Mouse (Mus musculus) ES-Bruce4 (cell line): ENCODE data around the gene Ammecr1. TPM values are rescaled to one million over a fixed set of nuclear protein-coding genes. Genes with fewer than 3 reads are reported as not detected.

ENCODE experiments used
- H3K27ac ChIP-seq: 2 replicates; pipeline ENCODE4 v1.5.1; 2012; ENCODE audit warnings: low read length, inconsistent platforms; ENCODE audit not compliant: insufficient read depth
- H3K27me3 ChIP-seq: 2 replicates; pipeline ENCODE4 v1.6.1; 2012; ENCODE audit warnings: mild to moderate bottlenecking, low read length, inconsistent platforms; ENCODE audit not compliant: control insufficient read depth, poor library complexity, insufficient read depth, severe bottlenecking
- H3K36me3 ChIP-seq: 2 replicates; pipeline ENCODE4 v1.6.1; 2012; ENCODE audit warnings: inconsistent platforms, mild to moderate bottlenecking, low read length, moderate library complexity; ENCODE audit not compliant: control insufficient read depth, poor library complexity, insufficient read depth, severe bottlenecking
- H3K4me1 ChIP-seq: one replicate; pipeline ENCODE4 v1.8.1; 2011; ENCODE audit warnings: low read length; ENCODE audit not compliant: control insufficient read depth, insufficient read depth
- H3K4me3 ChIP-seq: 2 replicates; pipeline ENCODE4 v1.5.1; 2011; ENCODE audit warnings: low read depth, mild to moderate bottlenecking, low read length
- H3K9ac ChIP-seq: 2 replicates; pipeline ENCODE4 v1.6.1; 2012; ENCODE audit warnings: low read depth, mild to moderate bottlenecking, inconsistent platforms; ENCODE audit not compliant: poor library complexity, severe bottlenecking
- H3K9me3 ChIP-seq: replicated peaks from 2 replicates; pipeline ENCODE4 v1.6.1; 2012; ENCODE audit warnings: mild to moderate bottlenecking, low read length, inconsistent platforms; ENCODE audit not compliant: control insufficient read depth, poor library complexity, insufficient read depth, severe bottlenecking
- CTCF ChIP-seq: IDR thresholded peaks from one replicate; pipeline ENCODE4 v1.8.1; 2011; ENCODE audit warnings: low read depth, low read length
- EP300 ChIP-seq: IDR thresholded peaks from 2 replicates; pipeline ENCODE4 v1.6.1; 2011; ENCODE audit warnings: low read depth, low read length; ENCODE audit not compliant: insufficient read depth
- POLR2A ChIP-seq: IDR thresholded peaks from one replicate; pipeline ENCODE4 v1.8.1; 2011; ENCODE audit warnings: low read length; ENCODE audit not compliant: insufficient read depth
- polyA plus RNA-seq: library from polyadenylated mRNA; stranded (reverse); fragments of >200 nt; gene quantifications from 2 replicates; pipeline ENCODE4 v1.2.4, GENCODE M21; 2011; ENCODE audit warnings: low read depth; ENCODE audit not compliant: missing spikeins, insufficient read depth, insufficient read length

Ammecr1 gene
- 16.2 and 16.4 TPM in 2 replicates for polyA plus RNA-seq

GRCm38 (mm10) chrX:142966008-142966966, at the start of gene Ammecr1:
TSS of gene Ammecr1 (minus strand) at chrX:142966728.
- Histone ChIP-seq H3K9ac (peak within 1 kb of the TSS; percentile 94), H3K36me3 (no peaks in the 10 kb centered on the region), H3K4me3 (peak within 1 kb of the TSS; percentile 93), H3K9me3 (no peaks in the 10 kb centered on the region), H3K27me3 (no peaks in the 10 kb centered on the region), H3K27ac (no peak within 1 kb of the TSS), H3K4me1 (no peaks in the 10 kb centered on the region)
- no peak for TF ChIP-seq EP300
- TF ChIP-seq POLR2A = no peak
- no peak for TF ChIP-seq CTCF

GRCm38 (mm10) chrX:143014118-143014517, 47.6 kb upstream of the Ammecr1 start:
- Histone ChIP-seq H3K27me3 (no peaks in the 10 kb centered on the region), H3K27ac (no peak overlapping the region), H3K9me3 (no peaks in the 10 kb centered on the region), H3K4me1 (no peaks in the 10 kb centered on the region), H3K4me3 (no peak overlapping the region), H3K9ac (no peak overlapping the region), H3K36me3 (no peaks in the 10 kb centered on the region)
- no peak for TF ChIP-seq EP300

DNA sequence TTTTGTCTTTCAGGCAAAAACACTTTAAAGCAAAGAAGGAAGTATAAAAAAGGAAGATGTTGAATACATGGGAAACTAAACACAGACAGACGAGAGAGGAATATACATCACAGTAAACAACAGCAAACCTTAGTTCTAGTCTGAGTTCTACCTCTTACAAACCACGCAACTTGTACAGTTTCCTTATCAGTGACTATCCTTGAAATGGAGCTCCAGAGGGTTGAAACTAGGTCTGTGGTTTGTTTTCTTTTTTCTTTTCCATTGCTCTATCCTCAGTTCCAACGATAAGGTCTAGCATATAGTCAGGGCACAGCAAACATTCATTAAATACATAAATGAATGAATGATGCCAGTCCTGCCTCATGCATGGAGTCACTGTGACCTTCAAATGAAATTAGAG, 45.8 kb upstream of the Ammecr1 start:
- H3K4me3 ChIP-seq = no peak overlapping the region
- TF ChIP-seq POLR2A (no peak), CTCF (no peak), EP300 (no peak)
- H3K27me3 ChIP-seq = no peaks in the 10 kb centered on the region

GRCm38 (mm10) chrX:143011865-143012264, 45.3 kb upstream of the Ammecr1 start:
- H3K9ac ChIP-seq = no peak overlapping the region
- H3K4me1 ChIP-seq = no peaks in the 10 kb centered on the region
- H3K27me3 ChIP-seq = no peaks in the 10 kb centered on the region
- TF ChIP-seq CTCF (no peak), POLR2A (no peak), EP300 (no peak)
- no peak overlapping the region for H3K27ac ChIP-seq
- no peak overlapping the region for H3K4me3 ChIP-seq
- no peaks in the 10 kb centered on the region for H3K36me3 ChIP-seq
- H3K9me3 ChIP-seq = no peaks in the 10 kb centered on the region

More for the DNA sequence above, 45.8 kb upstream of the Ammecr1 start:
- no peaks in the 10 kb centered on the region for H3K4me1 ChIP-seq
- no peak overlapping the region for H3K9ac ChIP-seq
- H3K27ac ChIP-seq = no peak overlapping the region
- no peaks in the 10 kb centered on the region for H3K36me3 ChIP-seq
- H3K9me3 ChIP-seq = no peaks in the 10 kb centered on the region

DNA sequence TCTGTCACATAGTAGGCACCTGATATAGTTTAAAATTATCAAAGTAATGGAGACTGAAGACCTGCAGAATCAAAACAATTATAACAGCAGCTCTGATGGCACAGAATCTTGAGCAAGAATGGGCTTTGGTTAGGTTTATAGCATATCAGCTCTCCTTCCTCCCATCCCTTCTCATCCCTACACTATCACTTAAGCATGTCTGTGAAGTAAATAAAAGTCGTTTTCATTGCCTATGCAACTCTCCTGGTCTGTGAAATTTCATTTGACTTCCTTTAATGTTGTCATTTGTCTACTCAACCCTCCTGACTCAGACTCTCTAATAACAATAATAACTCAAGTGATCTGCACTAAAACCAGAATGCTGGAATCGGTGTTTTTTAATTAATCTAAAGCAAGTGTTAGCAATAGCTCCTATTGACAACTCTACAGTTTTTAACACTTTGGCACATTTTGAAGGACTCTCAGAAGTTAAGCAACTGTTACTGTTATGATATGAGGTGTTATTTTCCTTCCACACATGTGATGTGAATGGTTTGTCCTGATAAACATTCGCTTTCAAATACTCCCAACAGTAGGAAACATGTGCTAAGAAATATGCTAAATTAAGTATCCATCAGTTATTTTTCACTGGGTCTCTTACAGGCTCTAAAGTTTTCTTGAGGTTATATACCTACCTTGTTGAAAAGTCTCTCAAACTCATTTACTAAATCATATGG, 37.8 kb upstream of the Ammecr1 start:
- Histone ChIP-seq H3K9me3 (no peaks in the 10 kb centered on the region), H3K36me3 (no peaks in the 10 kb centered on the region), H3K4me3 (no peak overlapping the region), H3K27ac (no peak overlapping the region), H3K27me3 (no peaks in the 10 kb centered on the region), H3K4me1 (no peaks in the 10 kb centered on the region), H3K9ac (no peak overlapping the region)
- TF ChIP-seq CTCF (no peak), EP300 (no peak), POLR2A (no peak)

DNA sequence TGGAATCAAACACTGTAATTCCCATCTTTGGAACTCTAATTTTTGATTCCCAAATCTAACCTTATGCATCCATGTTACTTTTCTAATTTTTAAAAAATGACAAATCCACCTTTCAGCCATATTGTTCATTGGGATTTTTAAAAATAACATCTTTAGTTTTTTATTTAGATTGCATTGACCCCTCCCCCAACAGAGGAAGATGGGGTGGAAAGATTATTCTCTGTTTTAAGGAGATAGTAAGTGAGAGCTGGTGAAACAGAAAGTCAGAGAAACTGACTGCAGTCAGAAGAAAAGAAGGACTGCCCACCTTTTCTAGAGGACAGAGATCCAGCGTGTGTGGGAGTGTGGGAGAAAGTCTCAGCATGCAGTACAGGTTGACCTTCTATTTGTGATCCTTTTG, 30.7 kb upstream of the Ammecr1 start:
- Histone ChIP-seq H3K9me3 (no peaks in the 10 kb centered on the region), H3K27ac (no peak overlapping the region), H3K27me3 (no peaks in the 10 kb centered on the region), H3K4me1 (no peaks in the 10 kb centered on the region), H3K36me3 (no peaks in the 10 kb centered on the region), H3K4me3 (no peak overlapping the region), H3K9ac (no peak overlapping the region)
- TF ChIP-seq POLR2A = no peak
- no peak for TF ChIP-seq EP300
- TF ChIP-seq CTCF = no peak
